Mouse (Mus musculus) stomach, embryonic 14.5 days (tissue): ENCODE measurements around the gene Hmcn2. TPM values are rescaled to one million over a fixed set of nuclear protein-coding genes. Genes with fewer than 3 reads are reported as not detected.
A peak's percentile ranks its signal among the peaks of the same experiment; 100 is the strongest.

Experiments
- ATAC-seq: fragments of 200-750 bp; cut with Nextera tagmentation; 2 replicates; pipeline ENCODE4 v1.8.0; 2017; ENCODE audit warnings: low read depth, moderate TSS enrichment; ENCODE audit not compliant: insufficient number of reproducible peaks, insufficient read depth, low FRiP score
- H3K27ac ChIP-seq: fragments of 300-500 bp; sonication (generic); 2 replicates; pipeline ENCODE4 v1.5.1; 2014; ENCODE audit warnings: mild to moderate bottlenecking, low read length, moderate library complexity, mixed read lengths
- H3K27me3 ChIP-seq: fragments of 300-500 bp; sonication (generic); 2 replicates; pipeline ENCODE4 v1.6.1; 2014; ENCODE audit warnings: low read length, control low read depth, mixed read lengths; ENCODE audit not compliant: control insufficient read depth, insufficient read depth
- H3K36me3 ChIP-seq: fragments of 300-500 bp; sonication (generic); 2 replicates; pipeline ENCODE4 v1.6.1; 2014; ENCODE audit warnings: mild to moderate bottlenecking, control low read depth, low read length, moderate library complexity, mixed read lengths; ENCODE audit not compliant: control insufficient read depth, insufficient read depth
- H3K4me1 ChIP-seq: fragments of 300-500 bp; sonication (generic); 2 replicates; pipeline ENCODE4 v1.6.1; 2014; ENCODE audit warnings: low read length, control low read depth, mixed read lengths; ENCODE audit not compliant: control insufficient read depth, insufficient read depth
- H3K4me2 ChIP-seq: fragments of 300-500 bp; sonication (generic); replicated peaks from 2 replicates; pipeline ENCODE4 v1.6.1; 2014; ENCODE audit warnings: low read depth, low read length, control low read depth
- H3K4me3 ChIP-seq: fragments of 300-500 bp; sonication (generic); 2 replicates; pipeline ENCODE4 v1.5.1; 2014; ENCODE audit warnings: low read depth, low read length, control low read depth
- H3K9ac ChIP-seq: fragments of 300-500 bp; sonication (generic); replicated peaks from 2 replicates; pipeline ENCODE4 v1.6.1; 2014; ENCODE audit warnings: low read depth, mild to moderate bottlenecking, control low read depth, low read length, moderate library complexity, mixed read lengths
- H3K9me3 ChIP-seq: fragments of 300-500 bp; sonication (generic); 2 replicates; pipeline ENCODE4 v1.6.1; 2016; ENCODE audit warnings: low read depth, low read length, control low read depth; ENCODE audit not compliant: control insufficient read depth
- WGBS: fragments of 180-500 bp; shearing (Covaris S2); extraction: QIAGEN DNeasy Blood & Tissue Kit; methylation state at CpG from one replicate; pipeline ENCODE4 v1.1.7; 2014; 5-methylcytosine and 5-hydroxymethylcytosine counted together
- polyA plus RNA-seq: library from polyadenylated mRNA; unstranded; fragments of >200 nt; fragmentation: Nextera tagmentation; extraction: Ambion mirVana; gene quantifications from 2 replicates; pipeline ENCODE4 v1.2.1, GENCODE M21; 2014

The Hmcn2 gene
- polyA plus RNA-seq, 1 experiment from 2014 or later, result 4.1 TPM

DNA sequence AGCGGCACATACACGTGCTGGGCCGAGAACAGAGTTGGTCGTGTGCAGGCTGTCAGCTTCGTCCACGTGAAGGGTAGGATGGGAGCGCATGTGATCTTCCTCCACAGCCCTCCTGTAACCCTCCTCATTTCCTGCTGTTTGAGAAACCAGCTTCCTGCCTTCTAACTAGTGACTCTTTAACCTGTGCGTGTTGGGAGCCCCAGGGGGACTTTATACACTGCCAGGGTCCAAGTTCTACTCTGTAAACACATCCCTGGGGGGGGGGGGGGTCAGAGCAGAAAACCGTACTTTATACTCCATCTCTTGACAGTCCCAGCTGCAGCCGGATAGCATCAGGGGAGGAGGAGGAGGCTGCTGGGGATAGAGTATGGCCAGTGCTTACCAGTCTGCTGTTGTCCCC is 120.5 kb downstream of the Hmcn2 start:
- 53% methylated on average over 10 of the region's 10 CpGs for WGBS
- no peak for ATAC-seq
- Histone ChIP-seq H3K9me3 (no peaks in the 10 kb centered on the region), H3K4me2 (no peak overlapping the region), H3K27me3 (no peaks in the 10 kb centered on the region), H3K9ac (no peak overlapping the region), H3K36me3 (no peaks in the 10 kb centered on the region), H3K27ac (no peak overlapping the region), H3K4me1 (no peaks in the 10 kb centered on the region), H3K4me3 (no peak overlapping the region)

DNA sequence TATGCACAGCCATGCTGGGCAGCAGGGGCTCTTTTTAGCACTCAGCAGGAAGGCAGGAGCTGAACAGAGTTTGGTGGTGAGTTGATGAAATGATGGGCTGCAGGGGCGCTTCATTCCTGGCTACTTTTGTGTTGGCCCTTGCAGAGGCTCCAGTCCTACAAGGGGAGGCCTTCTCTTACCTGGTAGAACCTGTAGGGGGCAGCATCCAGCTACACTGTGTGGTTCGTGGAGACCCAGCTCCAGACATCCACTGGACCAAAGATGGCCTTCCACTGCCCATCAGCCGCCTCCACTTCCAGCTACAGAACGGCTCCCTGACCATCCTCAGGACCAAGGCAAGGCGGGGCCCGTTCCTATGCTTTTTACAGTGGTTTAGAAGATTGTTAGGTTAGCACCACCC is 121.4 kb downstream of the Hmcn2 start:
- 55% methylated on average over 6 of the region's 6 CpGs for WGBS
- no peak for ATAC-seq
- Histone ChIP-seq H3K27ac (no peak overlapping the region), H3K4me1 (no peaks in the 10 kb centered on the region), H3K27me3 (no peaks in the 10 kb centered on the region), H3K36me3 (no peaks in the 10 kb centered on the region), H3K4me2 (no peak overlapping the region), H3K9ac (no peak overlapping the region), H3K9me3 (no peaks in the 10 kb centered on the region), H3K4me3 (no peak overlapping the region)

- no peak for ATAC-seq
- no peaks in the 10 kb centered on the region for H3K36me3 ChIP-seq
- no peak overlapping the region for H3K4me3 ChIP-seq
- H3K4me1 ChIP-seq, result no peaks in the 10 kb centered on the region
- no peak overlapping the region for H3K27ac ChIP-seq
- no peaks in the 10 kb centered on the region for H3K27me3 ChIP-seq
- H3K9me3 ChIP-seq, result no peaks in the 10 kb centered on the region
- no peak overlapping the region for H3K4me2 ChIP-seq
- H3K9ac ChIP-seq, result no peak overlapping the region
- 57% methylated on average over 14 of the region's 14 CpGs for WGBS
These were observed 123.4 kb downstream of the Hmcn2 start for GRCm38 (mm10) chr2:31437480-31438245.

DNA sequence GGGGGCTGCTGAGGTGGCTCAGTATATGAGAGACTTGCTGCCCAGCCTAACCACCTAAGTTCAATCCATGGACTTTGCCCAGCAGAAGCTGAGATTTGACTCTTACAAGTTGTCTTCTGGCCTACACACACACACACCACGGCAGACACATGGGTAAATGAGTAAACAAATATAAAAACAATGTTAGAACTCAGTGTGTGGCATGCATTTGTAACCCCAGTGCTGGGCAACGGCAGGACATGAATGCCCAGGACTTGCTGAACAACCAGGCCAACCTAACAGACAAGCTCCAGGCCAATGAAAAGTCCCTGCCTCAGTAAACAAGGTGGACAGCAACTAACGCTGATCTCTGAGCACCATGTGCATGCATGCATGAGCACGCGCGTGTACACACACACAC is 125.4 kb downstream of the Hmcn2 start:
- Histone ChIP-seq H3K4me1 (no peaks in the 10 kb centered on the region), H3K9ac (no peak overlapping the region), H3K4me2 (no peak overlapping the region), H3K9me3 (no peaks in the 10 kb centered on the region), H3K4me3 (no peak overlapping the region), H3K36me3 (no peaks in the 10 kb centered on the region), H3K27ac (no peak overlapping the region), H3K27me3 (no peaks in the 10 kb centered on the region)
- 75% methylated on average over 6 of the region's 6 CpGs for WGBS
- no peak for ATAC-seq

- Histone ChIP-seq H3K9ac (no peak overlapping the region), H3K4me2 (no peak overlapping the region), H3K27ac (no peak overlapping the region), H3K27me3 (no peaks in the 10 kb centered on the region), H3K36me3 (no peaks in the 10 kb centered on the region), H3K4me1 (no peaks in the 10 kb centered on the region), H3K9me3 (no peaks in the 10 kb centered on the region), H3K4me3 (no peak overlapping the region)
- WGBS, result 56% methylated on average over 11 of the region's 11 CpGs
- 0 out of 2 replicates have a peak, but pooled peaks have one; percentile 18 for ATAC-seq
These were observed 128.4 kb downstream of the Hmcn2 start for GRCm38 (mm10) chr2:31442480-31443160.

- no peaks in the 10 kb centered on the region for H3K36me3 ChIP-seq
- H3K27ac ChIP-seq, result no peak overlapping the region
- no peaks in the 10 kb centered on the region for H3K27me3 ChIP-seq
- 0 out of 2 replicates have a peak, but pooled peaks cover 4% of the 10 kb centered on the region for H3K4me1 ChIP-seq
- WGBS, result 80% methylated on average over 4 of the region's 4 CpGs
- no peaks in the 10 kb centered on the region for H3K9me3 ChIP-seq
- no peak for ATAC-seq
- no peak overlapping the region for H3K4me2 ChIP-seq
- H3K4me3 ChIP-seq, result no peak overlapping the region
- no peak overlapping the region for H3K9ac ChIP-seq
These were observed 131.8 kb downstream of the Hmcn2 start for GRCm38 (mm10) chr2:31446036-31446435.

DNA sequence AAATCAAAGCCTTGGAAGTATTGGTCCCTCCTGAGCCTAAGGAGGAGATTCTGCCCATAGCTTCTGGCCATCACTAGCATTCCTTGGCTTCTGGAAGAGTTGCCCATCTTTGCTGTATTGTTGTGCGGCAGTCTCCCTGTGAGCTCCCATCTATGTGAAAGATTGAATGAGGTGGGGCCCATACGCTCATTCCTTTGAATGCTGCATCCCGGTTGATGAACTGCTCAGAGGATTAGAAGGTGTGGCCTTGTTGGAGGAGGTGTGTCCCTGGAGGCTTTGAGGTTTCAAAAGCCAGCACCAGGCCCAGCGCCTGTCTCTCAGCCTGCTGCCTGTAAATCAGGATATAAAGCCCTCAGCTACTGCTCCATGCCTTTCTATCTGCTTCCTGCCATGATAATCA is 132.2 kb downstream of the Hmcn2 start:
- H3K9me3 ChIP-seq, result no peaks in the 10 kb centered on the region
- no peak overlapping the region for H3K4me2 ChIP-seq
- no peak overlapping the region for H3K9ac ChIP-seq
- H3K36me3 ChIP-seq, result no peaks in the 10 kb centered on the region
- H3K27ac ChIP-seq, result no peak overlapping the region
- no peak overlapping the region for H3K4me3 ChIP-seq
- no peak for ATAC-seq
- 0 out of 2 replicates have a peak, but pooled peaks cover 5% of the 10 kb centered on the region for H3K4me1 ChIP-seq
- 53% methylated on average over 4 of the region's 4 CpGs for WGBS
- H3K27me3 ChIP-seq, result no peaks in the 10 kb centered on the region

GRCm38 (mm10) chr2:31447536-31447935 is 133.3 kb downstream of the Hmcn2 start:
- Histone ChIP-seq H3K27ac (no peak overlapping the region), H3K36me3 (no peaks in the 10 kb centered on the region), H3K4me3 (no peak overlapping the region), H3K27me3 (no peaks in the 10 kb centered on the region), H3K4me2 (no peak overlapping the region), H3K9ac (no peak overlapping the region), H3K4me1 (0 out of 2 replicates have a peak, but pooled peaks cover 10% of the 10 kb centered on the region), H3K9me3 (no peaks in the 10 kb centered on the region)
- 78% methylated on average over 2 of the region's 2 CpGs for whole genome bisulfite sequencing
- ATAC-seq, result no peak
